Mouse (Mus musculus) heart, postnatal 14 days (tissue): Measurements from ENCODE around the gene Olfr358. TPM values are rescaled to one million over a fixed set of nuclear protein-coding genes. Genes with fewer than 3 reads are reported as not detected.

Experiments used
- DNase-seq, 2 experiments: peaks; one replicate each; pipeline ENCODE4 v3.0.0; 2021 to 2022
- intact Hi-C: fragments of 180-260 bp; cut with DNase I; formaldehyde crosslinking; loops from one replicate; pipeline ENCODE4 v1.15.1; 2025
- long read RNA-seq, 2 experiments: library from polyadenylated mRNA; stranded (forward); transcript quantifications; one replicate each; pipeline ENCODE4 v2.0.0; 2021
- total RNA-seq, 2 experiments: library from RNA; stranded (reverse); gene quantifications; 2 replicates each; pipeline ENCODE4 v1.2.3; 2021

The Olfr358 gene
- total RNA-seq: not detected
- long read RNA-seq, experiment 1: 0 reads
- long read RNA-seq, experiment 2: 0 reads

- no peak for DNase-seq
- intact Hi-C loops: no loop called here
These were observed at the start of gene Olfr358 for GRCm38 (mm10) chr2:37009235-37009634. Gene Olfr358, minus strand, starts transcription at chr2:37009335.

GRCm38 (mm10) chr2:36997030-36997429, 12.1 kb downstream of the Olfr358 start:
- no peak for DNase-seq
- intact Hi-C loops: no loop called here

GRCm38 (mm10) chr2:36993527-36993926, 15.6 kb downstream of the Olfr358 start, which contains the start of gene Olfr357:
Gene Olfr357, plus strand, starts transcription at chr2:36993827.
- DNase-seq: no peak
- intact Hi-C loops: no loop called here

Other genes starting within 250 kb of the Olfr358 start
- gene Olfr348, start 225.1 kb downstream of the Olfr358 start, total RNA-seq: not detected
- gene Olfr50, start 218.8 kb downstream of the Olfr358 start, total RNA-seq: not detected
- gene Olfr3, start 192.3 kb downstream of the Olfr358 start, total RNA-seq: not detected
- gene Olfr350, start 163.0 kb downstream of the Olfr358 start, total RNA-seq: not detected
- not detected for gene Olfr351, start 146.7 kb downstream of the Olfr358 start, total RNA-seq
- gene Olfr352, start 140.9 kb downstream of the Olfr358 start, total RNA-seq: not detected
- not detected for gene Olfr353, start 116.4 kb downstream of the Olfr358 start, total RNA-seq
- not detected for gene Olfr354, start 103.7 kb downstream of the Olfr358 start, total RNA-seq
- gene Olfr355, start 80.4 kb downstream of the Olfr358 start, total RNA-seq: not detected
- not detected for gene Olfr356, start 72.2 kb downstream of the Olfr358 start, total RNA-seq
- not detected for gene Olfr357, start 15.5 kb downstream of the Olfr358 start, total RNA-seq
- gene Olfr360, start 56.4 kb upstream of the Olfr358 start, total RNA-seq: not detected
- not detected for gene Olfr361, start 80.0 kb upstream of the Olfr358 start, total RNA-seq
- not detected for gene Olfr362, start 108.6 kb upstream of the Olfr358 start, total RNA-seq
- not detected for gene Olfr364-ps1, start 130.0 kb upstream of the Olfr358 start, total RNA-seq
- gene Olfr365, start 178.9 kb upstream of the Olfr358 start, total RNA-seq: not detected
- gene Olfr366, start 202.2 kb upstream of the Olfr358 start, total RNA-seq: not detected